25 mouse cellular contexts compared by ENCODE assay signal in the genomic region with DNA sequence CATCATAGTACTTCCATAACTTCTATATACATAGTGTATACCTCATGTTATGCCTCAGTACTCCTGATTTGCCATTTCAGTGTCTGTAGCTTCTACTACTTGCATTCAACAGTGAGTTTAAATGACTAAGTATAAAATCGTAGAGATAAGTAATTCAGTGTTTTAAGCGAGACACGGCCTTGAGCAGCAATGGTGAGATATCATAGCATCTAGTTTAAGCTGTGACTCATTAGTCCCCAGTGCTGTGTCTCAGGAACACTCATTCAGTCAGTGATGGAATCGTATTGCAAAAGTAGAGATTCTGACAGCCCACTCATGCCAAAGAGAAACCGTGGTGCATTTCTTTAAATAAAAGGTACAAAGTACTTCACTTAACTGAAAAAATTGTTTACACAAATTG. TPM values are rescaled to one million over a fixed set of nuclear protein-coding genes. Genes with fewer than 3 reads are reported as not detected.
A peak's percentile ranks its signal among the peaks of the same experiment; 100 is the strongest.
DNase-seq lines count a peak whose midpoint lies in the region; ATAC-seq and TF ChIP-seq lines count a peak whose summit lies in the region.
"Had no signal": no experiment of that assay in that cellular context is flagged by ENCODE, and none has a peak within 500 bp of the region (broad histone marks: within the 10 kb centered on the region; RNA-seq: fewer than 3 reads in every experiment).

No protein-coding gene starts in this region.

- H3K4me2 ChIP-seq in kidney, embryonic 14.5 days (replicated peaks; ENCODE audit: low read depth, low read length) = no peak overlapping the region
- H3K4me2 ChIP-seq in forebrain, postnatal 0 days (ENCODE audit: low read depth) = no peak overlapping the region
- H3K4me2 ChIP-seq: embryonic facial prominence, embryonic 12.5 days; forebrain, embryonic 13.5 days; forebrain, embryonic 15.5 days had no signal

- no peaks in the 10 kb centered on the region for H3K27me3 ChIP-seq in MEL (ENCODE audit: control insufficient read depth in 1 of 2, insufficient read depth in 2 of 2, low read length in 2 of 2)
- H3K27me3 ChIP-seq in kidney, embryonic 14.5 days (ENCODE audit: control insufficient read depth, insufficient read depth, low read length) = no peaks in the 10 kb centered on the region
- H3K27me3 ChIP-seq in forebrain, postnatal 0 days (ENCODE audit: insufficient read depth, low read length) = no peaks in the 10 kb centered on the region
- H3K27me3 ChIP-seq: CH12.LX; embryonic facial prominence, embryonic 12.5 days; forebrain, embryonic 13.5 days; forebrain, embryonic 15.5 days had no signal

- TF ChIP-seq EP300 in MEL (IDR thresholded peaks at IDR 0.05; ENCODE audit: low read depth in 1 of 2, low read length in 2 of 2) = 0 out of 4 replicates have a peak, but pooled peaks of 1 of the 2 experiments have one; percentile 40

- no peak for TF ChIP-seq CTCF in MEL (IDR thresholded peaks at IDR 0.05 in 2 of 3, conservative IDR thresholded peaks at IDR 0.05 in 1 of 3; ENCODE audit: control insufficient read depth in 1 of 3, insufficient read depth in 1 of 3, low read depth in 2 of 3, low read length in 3 of 3, poor library complexity in 1 of 3, severe bottlenecking in 1 of 3)
- TF ChIP-seq CTCF in forebrain, postnatal 0 days (IDR thresholded peaks at IDR 0.05; ENCODE audit: low read depth) = no peak

- WGBS in kidney, embryonic 14.5 days = 86% methylated on average over 5 of the region's 5 CpGs
- WGBS in forebrain, postnatal 0 days = 85% methylated on average over 5 of the region's 5 CpGs

- H3K79me2 ChIP-seq in MEL (ENCODE audit: control insufficient read depth, insufficient read depth, low read length, poor library complexity) = no peaks in the 10 kb centered on the region; the same call in 1 of the 2 replicates

- peak; percentile 5 for DNase-seq in adrenal gland, adult 8-10 months
- no peak for DNase-seq in adrenal gland, postnatal 25 days
- peak; percentile 2 to 13 for DNase-seq in adrenal gland, postnatal 36 days
- no peak for DNase-seq in adrenal gland, adult 18-20 months (ENCODE audit: low spot score in 2 of 2)
- peak; percentile 89 for DNase-seq in 416B (ENCODE audit: low read depth)
- DNase-seq in MEL (ENCODE audit: low read depth, low spot score) = peak; percentile 56
- no peak for DNase-seq in forebrain, postnatal 0 days
- DNase-seq: B cell, adult 2 months; cerebellum, adult 11-12 months; cerebellum, adult 2 months; cerebellum, adult 9-10 months; cerebellum, postnatal 10 days; cerebellum, postnatal 25 days; gastrocnemius, adult 2 months; gastrocnemius, postnatal 10 days had no signal

- peaks cover 0 to 26% of the 10 kb centered on the region in 2 experiments; a peak in 2 of 4 replicates for H3K36me3 ChIP-seq in MEL (ENCODE audit: control insufficient read depth in 1 of 2, insufficient read depth in 2 of 2, low read length in 2 of 2)
- H3K36me3 ChIP-seq in kidney, embryonic 14.5 days (ENCODE audit: control insufficient read depth, insufficient read depth, low read length) = no peaks in the 10 kb centered on the region
- no peaks in the 10 kb centered on the region for H3K36me3 ChIP-seq in forebrain, postnatal 0 days (ENCODE audit: insufficient read depth)
- H3K36me3 ChIP-seq: embryonic facial prominence, embryonic 10.5 days; embryonic facial prominence, embryonic 12.5 days; forebrain, embryonic 15.5 days; G1E had no signal

- no peak for TF ChIP-seq POLR2A in MEL (IDR thresholded peaks at IDR 0.05; ENCODE audit: control insufficient read depth in 1 of 2, insufficient read depth in 1 of 2, low read depth in 1 of 2, low read length in 2 of 2, poor library complexity in 1 of 2)

- H3K9ac ChIP-seq in MEL (ENCODE audit: control insufficient read depth, low read depth, low read length, poor library complexity, severe bottlenecking) = no peak overlapping the region
- no peak overlapping the region for H3K9ac ChIP-seq in kidney, embryonic 14.5 days (ENCODE audit: low read depth, low read length)
- H3K9ac ChIP-seq in forebrain, postnatal 0 days = no peak overlapping the region
- H3K9ac ChIP-seq: embryonic facial prominence, embryonic 12.5 days; forebrain, embryonic 13.5 days; forebrain, embryonic 15.5 days had no signal

- no peak overlapping the region for H3K4me3 ChIP-seq in MEL (ENCODE audit: control insufficient read depth in 1 of 2, insufficient read depth in 1 of 2, low read depth in 2 of 2, low read length in 2 of 2)
- H3K4me3 ChIP-seq in kidney, embryonic 14.5 days (ENCODE audit: low read length) = no peak overlapping the region
- H3K4me3 ChIP-seq in forebrain, postnatal 0 days (ENCODE audit: low read depth, low read length) = no peak overlapping the region
- H3K4me3 ChIP-seq: embryonic facial prominence, embryonic 10.5 days; embryonic facial prominence, embryonic 12.5 days; forebrain, embryonic 13.5 days; forebrain, embryonic 15.5 days; gastrocnemius, adult 2 months had no signal

- no peaks in the 10 kb centered on the region for H3K9me3 ChIP-seq in MEL (replicated peaks; ENCODE audit: insufficient read depth, low read length)
- H3K9me3 ChIP-seq in kidney, embryonic 14.5 days (ENCODE audit: control insufficient read depth, low read length) = no peaks in the 10 kb centered on the region
- H3K9me3 ChIP-seq in forebrain, postnatal 0 days (ENCODE audit: low read length) = no peaks in the 10 kb centered on the region
- H3K9me3 ChIP-seq: embryonic facial prominence, embryonic 10.5 days; embryonic facial prominence, embryonic 12.5 days; forebrain, embryonic 13.5 days; forebrain, embryonic 15.5 days had no signal

- peak overlapping the region; percentile 60 for H3K27ac ChIP-seq in MEL (ENCODE audit: control insufficient read depth, low read depth, low read length)
- no peak overlapping the region for H3K27ac ChIP-seq in kidney, embryonic 14.5 days (ENCODE audit: low read depth, low read length)
- no peak overlapping the region for H3K27ac ChIP-seq in forebrain, postnatal 0 days (ENCODE audit: low read depth, low read length)
- H3K27ac ChIP-seq: embryonic facial prominence, embryonic 10.5 days; embryonic facial prominence, embryonic 12.5 days; forebrain, embryonic 13.5 days; forebrain, embryonic 15.5 days; gastrocnemius, adult 2 months had no signal

- H3K4me1 ChIP-seq in MEL (ENCODE audit: control insufficient read depth in 1 of 2, insufficient read depth in 2 of 2, low read length in 2 of 2) = peaks cover 9 to 33% of the 10 kb centered on the region in 2 experiments
- 0 out of 2 replicates have a peak, but pooled peaks cover 3% of the 10 kb centered on the region for H3K4me1 ChIP-seq in kidney, embryonic 14.5 days (ENCODE audit: control insufficient read depth, insufficient read depth, low read length)
- no peaks in the 10 kb centered on the region for H3K4me1 ChIP-seq in forebrain, postnatal 0 days (ENCODE audit: insufficient read depth)
- H3K4me1 ChIP-seq: forebrain, embryonic 13.5 days had no signal

- no peak for TF ChIP-seq RAD21 in MEL (IDR thresholded peaks at IDR 0.05; ENCODE audit: low read depth, low read length)

- no peak for ATAC-seq in kidney, embryonic 14.5 days (ENCODE audit: low FRiP score, low TSS enrichment)
- ATAC-seq in forebrain, postnatal 0 days = no peak
- ATAC-seq: CD4-positive, CD25-positive, alpha-beta regulatory T cell, adult 4 months; forebrain, embryonic 13.5 days; forebrain, embryonic 15.5 days had no signal

TF ChIP-seq in MEL, 35 proteins besides CTCF, POLR2A, EP300 and RAD21:
- TF ChIP-seq KAT2A (conservative IDR thresholded peaks at IDR 0.05; ENCODE audit: low read depth, low read length) = no peak
- TF ChIP-seq MAX (IDR thresholded peaks at IDR 0.05; ENCODE audit: low read length) = no peak
- TF ChIP-seq JUND (IDR thresholded peaks at IDR 0.05; ENCODE audit: low read depth, low read length) = 0 out of 2 replicates have a peak, but pooled peaks have one; percentile 9
- TF ChIP-seq ETS1 (IDR thresholded peaks at IDR 0.05; ENCODE audit: low read depth, low read length) = 0 out of 2 replicates have a peak, but pooled peaks have one; percentile 22
- no peak for TF ChIP-seq CHD1 (IDR thresholded peaks at IDR 0.05; ENCODE audit: low read depth, low read length)
- no peak for TF ChIP-seq USF1 (IDR thresholded peaks at IDR 0.05; ENCODE audit: low read depth, low read length)

RNA-seq across cellular contexts. Expression of gene Klrb1f, which starts 6.0 kb away (rescaled TPM):
- total RNA-seq in adrenal gland, adult 8-10 months (2022) = under 1 TPM in 2 of 4 experiments, not detected in 2; 0.32 to 0.52 TPM
- not detected in 2 replicates for total RNA-seq in adrenal gland, postnatal 25 days (2021)
- total RNA-seq in adrenal gland, postnatal 36 days (2021) = not detected
- total RNA-seq in adrenal gland, adult 18-20 months (2021) = under 1 TPM in 1 of 2 experiments, not detected in 1; 0.16 TPM
- total RNA-seq in MEL (2012; rRNA removed) = 0.16 and 0.27 TPM in 2 replicates
- under 1 TPM in 1 of 2 experiments, not detected in 1; 0.52 TPM for polyA plus RNA-seq in MEL (2012; ENCODE audit: insufficient read depth in 1 of 2, insufficient read length in 2 of 2, low read depth in 1 of 2, low replicate concordance in 2 of 2, missing spikeins in 1 of 2)
- polyA plus RNA-seq in kidney, embryonic 14.5 days (2014; fragmentation: Nextera tagmentation; extraction: Ambion mirVana) = 0.28 TPM in 1 of 2 replicates, not detected in the other
- total RNA-seq in forebrain, postnatal 0 days (2014; rRNA removed) = 0.46 and 0.76 TPM in 2 replicates
- 0.28 and 0.55 TPM in 2 replicates for polyA plus RNA-seq in forebrain, postnatal 0 days (2015; fragmentation: Nextera tagmentation; extraction: Ambion mirVana)
- total RNA-seq: G1E; gastrocnemius, adult 2 months; gastrocnemius, postnatal 10 days had no signal
- polyA plus RNA-seq: cerebellum, adult 2 months; cortical plate, adult 2 months; embryonic facial prominence, embryonic 10.5 days; forebrain, embryonic 11.5 days; forebrain, embryonic 13.5 days; G1E had no signal

RNA-seq across cellular contexts. Expression of gene Clec2e, which starts 49.0 kb away (rescaled TPM):
- under 1 TPM in 1 of 4 experiments, not detected in 3; 0.19 TPM for total RNA-seq in adrenal gland, adult 8-10 months (2022)
- total RNA-seq in adrenal gland, postnatal 25 days (2021) = not detected in 2 replicates
- total RNA-seq in adrenal gland, postnatal 36 days (2021) = not detected
- total RNA-seq in adrenal gland, adult 18-20 months (2021) = not detected
- not detected in 2 replicates for total RNA-seq in MEL (2012; rRNA removed)
- polyA plus RNA-seq in MEL (2012; ENCODE audit: insufficient read depth in 1 of 2, insufficient read length in 2 of 2, low read depth in 1 of 2, low replicate concordance in 2 of 2, missing spikeins in 1 of 2) = not detected
- polyA plus RNA-seq in kidney, embryonic 14.5 days (2014; fragmentation: Nextera tagmentation; extraction: Ambion mirVana) = not detected in 2 replicates
- total RNA-seq in forebrain, postnatal 0 days (2014; rRNA removed) = not detected in 2 replicates
- not detected in 2 replicates for polyA plus RNA-seq in forebrain, postnatal 0 days (2015; fragmentation: Nextera tagmentation; extraction: Ambion mirVana)
- total RNA-seq: CH12.LX, G1E had no signal
- polyA plus RNA-seq: CD4-positive, CD25-positive, alpha-beta regulatory T cell, adult 4 months; cerebellum, adult 2 months; cortical plate, adult 2 months; embryonic facial prominence, embryonic 10.5 days; embryonic facial prominence, embryonic 12.5 days; forebrain, embryonic 11.5 days; forebrain, embryonic 13.5 days; forebrain, embryonic 15.5 days; G1E had no signal

Comparison
In these comparisons a context has a peak if more than half of its experiments do, and no peak if none do; other contexts are left out.
1. DNase-seq: peak in adrenal gland, adult 8-10 months (single experiment), adrenal gland, postnatal 36 days (2 of 2), 416B (single experiment) and MEL (single experiment); none in adrenal gland, postnatal 25 days (single experiment), adrenal gland, adult 18-20 months (0 of 2) and forebrain, postnatal 0 days (single experiment).